Mouse (Mus musculus) embryonic facial prominence, embryonic 12.5 days (tissue): Measurements from ENCODE around the gene Stpg4. TPM values are rescaled to one million over a fixed set of nuclear protein-coding genes. Genes with fewer than 3 reads are reported as not detected.

ENCODE experiments used
- ATAC-seq: fragments of 200-750 bp; cut with Nextera tagmentation; 2 replicates; pipeline ENCODE4 v1.8.0; 2017; ENCODE audit not compliant: insufficient number of reproducible peaks, insufficient read depth, low FRiP score, low TSS enrichment
- H3K27ac ChIP-seq: fragments of 300-500 bp; sonication (generic); 2 replicates; pipeline ENCODE4 v1.5.1; 2016; ENCODE audit warnings: mild to moderate bottlenecking
- H3K27me3 ChIP-seq: fragments of 300-500 bp; sonication (generic); 2 replicates; pipeline ENCODE4 v1.6.1; 2016; ENCODE audit warnings: mild to moderate bottlenecking, moderate library complexity
- H3K36me3 ChIP-seq: fragments of 300-500 bp; sonication (generic); 2 replicates; pipeline ENCODE4 v1.6.1; 2016; ENCODE audit warnings: mild to moderate bottlenecking
- H3K4me1 ChIP-seq: fragments of 300-500 bp; sonication (generic); 2 replicates; pipeline ENCODE4 v1.6.1; 2016
- H3K4me2 ChIP-seq: fragments of 300-500 bp; sonication (generic); replicated peaks from 2 replicates; pipeline ENCODE4 v1.6.1; 2016; ENCODE audit warnings: mild to moderate bottlenecking, moderate library complexity
- H3K4me3 ChIP-seq: fragments of 300-500 bp; sonication (generic); 2 replicates; pipeline ENCODE4 v1.5.1; 2016; ENCODE audit warnings: mild to moderate bottlenecking
- H3K9ac ChIP-seq: fragments of 300-500 bp; sonication (generic); 2 replicates; pipeline ENCODE4 v1.6.1; 2016; ENCODE audit warnings: mild to moderate bottlenecking, moderate library complexity
- H3K9me3 ChIP-seq: fragments of 300-500 bp; sonication (generic); 2 replicates; pipeline ENCODE4 v1.6.1; 2016; ENCODE audit warnings: mild to moderate bottlenecking, moderate library complexity
- WGBS: fragments of 180-500 bp; shearing (Covaris S2); methylation state at CpG from one replicate; pipeline ENCODE4 v1.1.7; 2016; 5-methylcytosine and 5-hydroxymethylcytosine counted together
- polyA plus RNA-seq: library from polyadenylated mRNA; unstranded; fragments of >200 nt; fragmentation: Nextera tagmentation; extraction: Ambion mirVana; gene quantifications from 2 replicates; pipeline ENCODE4 v1.2.1, GENCODE M21; 2016

The Stpg4 gene
- polyA plus RNA-seq, 1 experiment from 2014 or later: not detected

GRCm38 (mm10) chr17:87445917-87446766, 18.6 kb upstream of the Stpg4 start:
- under 1% methylated on average over 53 of the region's 86 CpGs for WGBS
- H3K27me3 ChIP-seq: no peaks in the 10 kb centered on the region
- peak overlapping the region; percentile 89 for H3K4me3 ChIP-seq
- H3K27ac ChIP-seq: peak overlapping the region; percentile 97
- no peaks in the 10 kb centered on the region for H3K9me3 ChIP-seq
- H3K9ac ChIP-seq: peak overlapping the region; percentile 95
- peaks cover 29% of the 10 kb centered on the region for H3K4me1 ChIP-seq
- peak overlapping the region; percentile 81 for H3K4me2 ChIP-seq
- peak; percentile 66 for ATAC-seq
- H3K36me3 ChIP-seq: peaks cover 8% of the 10 kb centered on the region; the same call in 1 of the 2 replicates

- 1% methylated on average over 13 of the region's 13 CpGs for WGBS
- Histone ChIP-seq H3K27ac (peak overlapping the region; percentile 97; the same call in 1 of the 2 replicates), H3K36me3 (peaks cover 8% of the 10 kb centered on the region; the same call in 1 of the 2 replicates), H3K9me3 (no peaks in the 10 kb centered on the region), H3K9ac (peak overlapping the region; percentile 95), H3K4me2 (peak overlapping the region; percentile 81), H3K4me3 (peak overlapping the region; percentile 89), H3K4me1 (peaks cover 29% of the 10 kb centered on the region), H3K27me3 (no peaks in the 10 kb centered on the region)
- no peak for ATAC-seq
Measured at GRCm38 (mm10) chr17:87445337-87445916, 17.9 kb upstream of the Stpg4 start.

DNA sequence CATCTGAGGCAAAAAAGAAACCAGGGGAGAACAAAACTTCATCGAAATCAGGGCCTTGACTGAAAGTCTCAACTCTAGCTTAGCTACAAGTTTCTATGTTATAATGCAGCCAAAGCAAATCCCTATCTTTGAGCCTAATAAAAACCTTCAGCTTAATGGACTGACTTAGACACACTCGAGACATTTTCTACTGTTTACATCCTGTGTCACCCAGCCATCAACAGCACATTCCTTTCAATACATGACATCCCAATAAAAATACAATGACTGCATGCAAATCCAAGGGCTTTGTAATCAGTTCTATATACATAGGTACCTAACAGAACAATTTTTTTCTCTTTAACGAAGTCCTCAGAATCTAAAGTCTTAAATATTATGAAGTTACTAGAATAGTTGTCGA, 17.2 kb upstream of the Stpg4 start:
- H3K4me3 ChIP-seq: peak overlapping the region; percentile 28
- H3K4me1 ChIP-seq: peaks cover 29% of the 10 kb centered on the region
- H3K4me2 ChIP-seq: peak overlapping the region; percentile 52
- no peak overlapping the region for H3K9ac ChIP-seq
- 54% methylated on average over 4 of the region's 4 CpGs for WGBS
- no peaks in the 10 kb centered on the region for H3K27me3 ChIP-seq
- peaks cover 8% of the 10 kb centered on the region; the same call in 1 of the 2 replicates for H3K36me3 ChIP-seq
- H3K27ac ChIP-seq: no peak overlapping the region
- no peak for ATAC-seq
- no peaks in the 10 kb centered on the region for H3K9me3 ChIP-seq

DNA sequence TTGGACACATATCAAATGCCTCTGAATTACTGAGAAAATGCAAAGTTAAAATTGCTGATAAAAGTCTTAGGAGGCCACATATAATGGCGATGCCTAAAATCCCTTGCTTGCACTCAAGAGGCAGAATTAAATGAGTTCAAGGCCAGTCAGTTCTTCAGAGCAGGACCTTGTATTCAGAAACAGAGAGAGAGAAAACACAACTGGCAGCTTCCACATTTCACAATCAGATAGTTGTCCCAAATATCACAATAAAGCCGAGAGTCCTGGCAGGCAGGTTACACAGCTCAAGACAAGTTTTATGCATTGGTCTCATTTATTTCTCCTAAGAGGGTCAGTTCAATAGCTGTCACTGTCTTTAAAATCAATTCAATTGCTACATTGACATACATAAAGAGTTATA, 14.0 kb upstream of the Stpg4 start:
- Histone ChIP-seq H3K4me1 (peaks cover 24% of the 10 kb centered on the region), H3K4me3 (no peak overlapping the region), H3K9ac (no peak overlapping the region), H3K36me3 (peaks cover 8% of the 10 kb centered on the region; the same call in 1 of the 2 replicates), H3K27ac (no peak overlapping the region), H3K27me3 (no peaks in the 10 kb centered on the region), H3K4me2 (no peak overlapping the region), H3K9me3 (no peaks in the 10 kb centered on the region)
- whole genome bisulfite sequencing: 83% methylated on average over 2 of the region's 2 CpGs
- no peak for ATAC-seq

- no peak for ATAC-seq
- Histone ChIP-seq H3K9me3 (no peaks in the 10 kb centered on the region), H3K4me3 (no peak overlapping the region), H3K27me3 (no peaks in the 10 kb centered on the region), H3K36me3 (peaks cover 23% of the 10 kb centered on the region), H3K9ac (no peak overlapping the region), H3K4me2 (no peak overlapping the region), H3K4me1 (peaks cover 19% of the 10 kb centered on the region), H3K27ac (no peak overlapping the region)
- whole genome bisulfite sequencing: 92% methylated on average over 2 of the region's 2 CpGs
Measured at GRCm38 (mm10) chr17:87439441-87439840, 11.9 kb upstream of the Stpg4 start.

GRCm38 (mm10) chr17:87433929-87434328, 6.4 kb upstream of the Stpg4 start:
- H3K4me1 ChIP-seq: no peaks in the 10 kb centered on the region
- H3K36me3 ChIP-seq: peaks cover 48% of the 10 kb centered on the region
- H3K9ac ChIP-seq: no peak overlapping the region
- H3K27me3 ChIP-seq: no peaks in the 10 kb centered on the region
- H3K4me3 ChIP-seq: no peak overlapping the region
- WGBS: 93% methylated on average over 3 of the region's 3 CpGs
- H3K4me2 ChIP-seq: no peak overlapping the region
- ATAC-seq: no peak
- H3K9me3 ChIP-seq: no peaks in the 10 kb centered on the region
- H3K27ac ChIP-seq: no peak overlapping the region

GRCm38 (mm10) chr17:87432743-87433142, 5.2 kb upstream of the Stpg4 start:
- Histone ChIP-seq H3K9me3 (no peaks in the 10 kb centered on the region), H3K36me3 (peaks cover 48% of the 10 kb centered on the region), H3K9ac (no peak overlapping the region), H3K4me1 (no peaks in the 10 kb centered on the region), H3K4me2 (no peak overlapping the region), H3K27ac (no peak overlapping the region), H3K27me3 (no peaks in the 10 kb centered on the region), H3K4me3 (no peak overlapping the region)
- no peak for ATAC-seq
- 95% methylated on average over 5 of the region's 5 CpGs for WGBS

DNA sequence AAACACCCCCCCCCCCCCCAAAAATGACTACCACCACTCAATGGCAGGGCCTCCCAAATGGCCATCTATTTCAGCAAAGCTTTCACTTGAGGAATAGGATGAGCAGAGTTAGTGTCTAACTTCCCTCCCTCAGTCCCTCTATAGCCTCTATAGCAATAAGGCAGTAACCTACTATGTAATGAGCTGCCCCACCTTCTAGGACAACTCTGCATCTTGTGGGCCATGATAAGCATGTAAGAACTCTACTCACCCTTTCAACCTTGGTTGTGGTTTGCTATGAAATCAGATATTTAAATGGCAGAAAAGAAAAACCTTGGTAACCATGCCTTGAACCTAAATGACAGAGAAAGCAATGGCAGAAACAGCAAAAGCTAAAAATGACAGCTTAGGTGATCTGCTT, 4.8 kb upstream of the Stpg4 start:
- Histone ChIP-seq H3K27me3 (no peaks in the 10 kb centered on the region), H3K4me3 (no peak overlapping the region), H3K4me1 (no peaks in the 10 kb centered on the region), H3K9ac (no peak overlapping the region), H3K4me2 (no peak overlapping the region), H3K27ac (no peak overlapping the region), H3K36me3 (peaks cover 48% of the 10 kb centered on the region), H3K9me3 (no peaks in the 10 kb centered on the region)
- ATAC-seq: no peak

DNA sequence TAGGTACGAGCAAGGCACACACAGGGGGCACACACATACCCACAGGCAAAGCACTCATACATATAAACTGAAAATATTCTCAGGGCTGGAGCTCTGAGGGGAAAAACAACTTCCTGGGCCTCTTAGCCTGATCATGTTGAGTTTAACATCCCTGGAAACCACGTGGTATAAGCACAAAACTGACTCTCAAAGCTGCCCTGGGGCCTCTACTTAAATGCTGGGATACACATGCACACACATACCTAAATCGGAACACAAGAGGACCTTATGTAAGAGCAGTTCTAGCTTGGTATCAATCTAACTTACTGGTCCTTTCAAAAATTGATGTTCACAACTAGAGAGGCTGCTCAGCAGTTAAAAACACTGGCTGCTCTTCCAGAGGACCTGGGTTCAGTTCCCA, 1.9 kb upstream of the Stpg4 start:
- no peaks in the 10 kb centered on the region for H3K4me1 ChIP-seq
- no peak overlapping the region for H3K27ac ChIP-seq
- H3K4me3 ChIP-seq: no peak overlapping the region
- peaks cover 32% of the 10 kb centered on the region for H3K36me3 ChIP-seq
- ATAC-seq: no peak
- no peaks in the 10 kb centered on the region for H3K9me3 ChIP-seq
- H3K4me2 ChIP-seq: no peak overlapping the region
- WGBS: 66% methylated on average over 3 of the region's 3 CpGs
- no peaks in the 10 kb centered on the region for H3K27me3 ChIP-seq
- no peak overlapping the region for H3K9ac ChIP-seq

GRCm38 (mm10) chr17:87418082-87418481, 9.5 kb downstream of the Stpg4 start:
- ATAC-seq: no peak
- Histone ChIP-seq H3K4me1 (0 out of 2 replicates have a peak, but pooled peaks cover 4% of the 10 kb centered on the region), H3K4me3 (no peak overlapping the region), H3K27me3 (no peaks in the 10 kb centered on the region), H3K4me2 (no peak overlapping the region), H3K9me3 (no peaks in the 10 kb centered on the region), H3K36me3 (no peaks in the 10 kb centered on the region), H3K27ac (no peak overlapping the region), H3K9ac (no peak overlapping the region)
- 69% methylated on average over 7 of the region's 7 CpGs for WGBS

DNA sequence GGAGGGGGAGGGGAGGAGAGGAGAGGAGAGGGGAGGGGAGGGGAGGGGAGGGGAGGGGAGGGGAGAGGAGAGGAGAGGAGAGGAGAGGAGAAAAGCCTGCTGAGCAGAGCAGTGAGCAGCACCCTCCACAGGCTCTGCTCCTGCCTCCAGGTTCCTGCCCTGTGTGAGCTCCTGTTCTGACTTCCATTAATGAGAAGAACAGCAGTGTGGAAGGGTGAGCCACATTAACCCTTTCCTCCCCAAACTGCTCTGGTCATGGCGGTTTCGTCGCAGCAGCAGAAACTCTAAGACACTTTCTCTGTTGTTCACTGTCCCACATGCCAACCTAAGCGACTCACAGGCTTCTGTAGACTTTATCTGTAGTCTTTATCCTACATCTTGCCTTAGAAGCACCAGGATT, 20.9 kb downstream of the Stpg4 start:
- Histone ChIP-seq H3K27ac (no peak overlapping the region), H3K36me3 (no peaks in the 10 kb centered on the region), H3K4me1 (no peaks in the 10 kb centered on the region), H3K9ac (no peak overlapping the region), H3K27me3 (no peaks in the 10 kb centered on the region), H3K4me2 (no peak overlapping the region), H3K9me3 (no peaks in the 10 kb centered on the region), H3K4me3 (no peak overlapping the region)
- 78% methylated on average over 4 of the region's 4 CpGs for WGBS
- ATAC-seq: no peak

GRCm38 (mm10) chr17:87405576-87405975, 22.0 kb downstream of the Stpg4 start:
- WGBS: 58% methylated on average over 11 of the region's 11 CpGs
- no peak overlapping the region for H3K4me3 ChIP-seq
- H3K9me3 ChIP-seq: no peaks in the 10 kb centered on the region
- H3K4me2 ChIP-seq: no peak overlapping the region
- H3K27ac ChIP-seq: no peak overlapping the region
- H3K36me3 ChIP-seq: no peaks in the 10 kb centered on the region
- no peaks in the 10 kb centered on the region for H3K4me1 ChIP-seq
- no peak for ATAC-seq
- H3K27me3 ChIP-seq: no peaks in the 10 kb centered on the region
- no peak overlapping the region for H3K9ac ChIP-seq
